Mouse (Mus musculus) bone marrow, adult 2 months (tissue): ENCODE measurements around the gene Ddx1. TPM values are rescaled to one million over a fixed set of nuclear protein-coding genes. Genes with fewer than 3 reads are reported as not detected.

ENCODE experiments used
- H3K27ac ChIP-seq: fragments of 200-500 bp; 2 replicates; pipeline ENCODE4 v1.5.1; 2012; ENCODE audit warnings: low read depth, mild to moderate bottlenecking, control low read depth, inconsistent platforms, low read length; ENCODE audit not compliant: control insufficient read depth, poor library complexity, insufficient read depth
- H3K4me1 ChIP-seq: fragments of 200-500 bp; 2 replicates; pipeline ENCODE4 v1.6.1; 2011; ENCODE audit warnings: low read length; ENCODE audit not compliant: control insufficient read depth, insufficient read depth
- H3K4me3 ChIP-seq: fragments of 200-500 bp; replicated peaks from 2 replicates; pipeline ENCODE3; 2011; ENCODE audit warnings: mild to moderate bottlenecking, low read depth, low read length, control low read depth; ENCODE audit not compliant: control insufficient read depth
- CTCF ChIP-seq: fragments of 200-500 bp; IDR thresholded peaks from 2 replicates; pipeline ENCODE4 v1.5.1; 2011; ENCODE audit warnings: low read length, control low read depth; ENCODE audit not compliant: control insufficient read depth, insufficient read depth
- POLR2A ChIP-seq: fragments of 200-500 bp; IDR thresholded peaks from 2 replicates; pipeline ENCODE4 v1.6.1; 2011; ENCODE audit warnings: low read depth, mild to moderate bottlenecking, control low read depth, low read length, borderline replicate concordance; ENCODE audit not compliant: control insufficient read depth
- WGBS: fragments of 180-500 bp; shearing (Covaris S2); methylation state at CpG from one replicate; pipeline ENCODE4 v1.1.7; 2018; 5-methylcytosine and 5-hydroxymethylcytosine counted together
- polyA plus RNA-seq: library from polyadenylated mRNA; stranded (reverse); fragments of >200 nt; gene quantifications from 2 replicates; pipeline ENCODE4 v1.2.4, GENCODE M21; 2011; ENCODE audit warnings: low replicate concordance; ENCODE audit not compliant: missing spikeins, insufficient read depth, insufficient read length

Ddx1 gene
- polyA plus RNA-seq, 1 experiment, result 38.7 TPM

DNA sequence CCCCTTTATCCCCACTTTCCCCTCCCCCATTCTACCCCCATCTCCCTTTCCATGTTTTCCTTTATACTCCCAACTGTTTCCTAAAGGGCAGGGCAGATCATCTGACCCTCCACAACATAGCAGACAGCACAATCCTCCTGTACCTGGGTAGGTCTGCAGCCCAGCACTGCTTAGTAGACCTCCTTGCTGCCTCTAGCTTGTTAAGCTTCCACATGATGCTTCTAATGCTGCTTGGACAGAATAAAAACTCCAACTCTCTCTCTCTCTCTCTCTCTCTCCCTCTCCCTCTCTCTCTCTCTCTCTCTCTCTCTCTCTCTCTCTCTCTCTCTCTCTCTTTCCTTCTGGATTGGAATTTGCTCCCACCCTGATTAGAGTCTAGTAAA, 68.7 kb downstream of the Ddx1 start:
- Histone ChIP-seq H3K4me3 (no peak overlapping the region), H3K4me1 (peaks cover 2% of the 10 kb centered on the region; the same call in 1 of the 2 replicates)

GRCm38 (mm10) chr12:13177606-13178005, 71.4 kb downstream of the Ddx1 start:
- Histone ChIP-seq H3K4me1 (peaks cover 2% of the 10 kb centered on the region; the same call in 1 of the 2 replicates), H3K4me3 (no peak overlapping the region), H3K27ac (no peak overlapping the region)
- 47% methylated on average over 6 of the region's 6 CpGs for WGBS
- TF ChIP-seq POLR2A (no peak), CTCF (no peak)

More for the DNA sequence above, 68.7 kb downstream of the Ddx1 start:
- TF ChIP-seq POLR2A, result no peak
- no peak for TF ChIP-seq CTCF
- H3K27ac ChIP-seq, result no peak overlapping the region

DNA sequence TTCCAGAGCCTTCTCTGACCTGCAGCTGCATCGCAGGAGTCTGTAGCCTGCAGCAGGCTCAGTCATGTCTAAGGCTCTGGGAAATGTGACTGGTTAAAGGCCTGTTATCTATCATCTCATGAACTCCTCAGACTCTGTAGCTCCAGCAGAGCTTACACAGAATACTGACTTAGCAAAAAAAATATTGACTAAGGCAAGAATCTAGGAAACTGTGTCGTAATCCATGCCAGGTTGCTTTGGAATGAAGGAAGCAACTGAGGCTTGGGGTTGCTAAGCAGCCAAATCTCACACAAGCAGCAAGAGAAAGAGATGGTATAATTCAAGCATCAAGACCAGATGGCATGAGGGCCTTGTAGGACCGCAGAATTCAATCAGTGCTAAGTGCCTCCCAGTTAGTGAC, 72.1 kb downstream of the Ddx1 start:
- H3K27ac ChIP-seq, result no peak overlapping the region
- 69% methylated on average over 3 of the region's 3 CpGs for WGBS

DNA sequence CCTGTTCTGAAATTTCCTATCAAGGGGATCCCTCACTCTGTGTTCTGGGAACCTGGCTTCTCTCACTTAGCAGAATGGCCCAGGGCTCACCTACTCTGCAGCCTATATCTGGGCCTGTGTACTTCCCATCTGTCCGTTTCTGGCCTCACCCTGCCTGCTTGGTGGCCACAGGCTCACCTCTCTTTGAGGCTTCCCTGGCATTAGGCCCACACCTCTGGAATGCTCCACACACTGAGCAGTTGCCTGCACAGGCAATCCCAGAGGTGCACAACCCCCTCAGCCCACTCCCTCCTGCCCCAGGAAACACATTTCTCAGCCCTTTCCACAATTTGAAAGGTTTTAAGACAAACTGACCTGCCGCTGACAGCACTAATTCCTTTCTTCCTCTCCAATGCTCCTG, 72.9 kb downstream of the Ddx1 start:
- TF ChIP-seq CTCF (no peak), POLR2A (no peak)
- no peak overlapping the region for H3K27ac ChIP-seq
- H3K4me1 ChIP-seq, result peaks cover 2% of the 10 kb centered on the region; the same call in 1 of the 2 replicates
- 56% methylated on average over 2 of the region's 2 CpGs for WGBS
- no peak overlapping the region for H3K4me3 ChIP-seq

More for the DNA sequence above, 72.1 kb downstream of the Ddx1 start:
- peaks cover 2% of the 10 kb centered on the region; the same call in 1 of the 2 replicates for H3K4me1 ChIP-seq
- no peak overlapping the region for H3K4me3 ChIP-seq
- TF ChIP-seq POLR2A, result no peak
- TF ChIP-seq CTCF, result no peak

DNA sequence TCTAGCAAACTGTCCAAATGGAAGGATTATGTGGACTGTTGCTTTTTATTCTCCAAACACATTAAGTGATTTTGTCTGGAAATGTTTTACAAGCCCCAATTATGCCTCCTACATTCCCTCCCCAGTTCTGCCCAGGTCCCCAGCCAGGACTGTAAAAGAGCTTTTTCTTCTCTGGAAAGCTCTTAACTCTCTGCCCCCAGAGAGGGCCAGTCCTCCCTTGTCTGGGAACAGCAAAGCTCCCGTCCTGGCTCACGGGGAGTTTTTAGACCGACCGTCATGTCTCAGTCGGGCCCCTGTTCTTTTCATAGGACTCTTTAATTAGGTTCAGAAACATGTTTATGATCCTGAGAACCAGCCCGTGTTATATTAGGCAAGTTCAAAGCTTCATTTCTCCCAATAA, 75.0 kb downstream of the Ddx1 start:
- 83% methylated on average over 6 of the region's 6 CpGs for WGBS
- TF ChIP-seq CTCF (no peak), POLR2A (no peak)
- H3K4me1 ChIP-seq, result no peaks in the 10 kb centered on the region

GRCm38 (mm10) chr12:13168073-13168472, 80.9 kb downstream of the Ddx1 start:
- Histone ChIP-seq H3K4me1 (no peaks in the 10 kb centered on the region), H3K4me3 (no peak overlapping the region), H3K27ac (no peak overlapping the region)
- no peak for TF ChIP-seq CTCF
- no peak for TF ChIP-seq POLR2A
- 72% methylated on average over 1 of the region's 1 CpGs for WGBS

More for the DNA sequence above, 75.0 kb downstream of the Ddx1 start:
- H3K4me3 ChIP-seq, result no peak overlapping the region
- no peak overlapping the region for H3K27ac ChIP-seq

DNA sequence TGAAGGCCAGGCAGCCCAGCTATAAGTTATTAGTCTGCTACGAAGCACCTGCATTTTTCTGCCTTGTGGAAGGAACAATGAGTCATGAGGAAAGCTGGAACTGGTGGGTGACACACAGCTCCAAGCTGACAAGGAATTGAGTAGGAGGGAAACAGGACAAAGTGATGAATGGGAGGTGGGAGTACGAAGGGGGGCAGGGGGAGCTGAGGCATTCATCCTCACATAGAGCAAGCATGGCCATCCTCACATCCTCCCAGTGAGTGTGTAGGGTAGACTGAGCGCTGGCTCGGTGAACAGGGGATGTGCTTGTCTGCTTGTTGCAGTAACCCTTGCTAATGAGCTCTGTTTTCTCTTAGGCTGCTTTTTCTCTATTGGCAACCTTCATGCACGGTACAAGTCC, 81.9 kb downstream of the Ddx1 start:
- WGBS, result 85% methylated on average over 5 of the region's 5 CpGs
- no peak for TF ChIP-seq POLR2A
- TF ChIP-seq CTCF, result no peak
- Histone ChIP-seq H3K27ac (no peak overlapping the region), H3K4me1 (no peaks in the 10 kb centered on the region), H3K4me3 (no peak overlapping the region)

Other genes starting within 250 kb of the Ddx1 start
- 3.1 and 4.6 TPM in 2 replicates for gene Nbas, start 19.9 kb upstream of the Ddx1 start, polyA plus RNA-seq